Mouse (Mus musculus) adrenal gland, adult (tissue): ENCODE results near the gene Mgam.
"Not testable (repeated sequence)": the region's sequence is repeated elsewhere in the genome, so short reads cannot be mapped to it uniquely, and the experiment has no call there.

Experiments used
- DNase-seq, 2 experiments: peaks; one replicate each; pipeline ENCODE4 v3.0.0; 2022 to 2023; ENCODE audit warnings: low spot score in 1 of 2; ENCODE audit not compliant: inconsistent age in 2 of 2

Gene Mgam

DNA sequence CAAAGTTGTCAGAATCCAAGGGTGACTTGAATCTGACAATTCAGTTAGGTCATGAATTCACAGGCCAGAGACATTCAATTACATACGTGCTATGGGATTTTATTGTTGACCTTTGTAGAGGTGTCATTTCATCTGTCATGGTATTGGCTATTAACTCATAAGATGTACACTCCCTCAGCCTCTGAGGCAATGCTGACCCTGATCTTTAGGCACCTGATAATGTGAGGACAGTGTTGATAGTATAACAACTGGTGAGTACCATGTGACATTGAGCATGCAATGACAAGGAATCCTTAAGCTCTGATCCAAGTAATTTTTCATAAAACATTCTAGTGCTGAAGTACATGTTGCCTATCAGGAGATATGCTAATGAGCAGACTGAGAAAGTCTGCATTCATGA lies 87.1 kb downstream of the Mgam start:
- no peak for DNase-seq

DNA sequence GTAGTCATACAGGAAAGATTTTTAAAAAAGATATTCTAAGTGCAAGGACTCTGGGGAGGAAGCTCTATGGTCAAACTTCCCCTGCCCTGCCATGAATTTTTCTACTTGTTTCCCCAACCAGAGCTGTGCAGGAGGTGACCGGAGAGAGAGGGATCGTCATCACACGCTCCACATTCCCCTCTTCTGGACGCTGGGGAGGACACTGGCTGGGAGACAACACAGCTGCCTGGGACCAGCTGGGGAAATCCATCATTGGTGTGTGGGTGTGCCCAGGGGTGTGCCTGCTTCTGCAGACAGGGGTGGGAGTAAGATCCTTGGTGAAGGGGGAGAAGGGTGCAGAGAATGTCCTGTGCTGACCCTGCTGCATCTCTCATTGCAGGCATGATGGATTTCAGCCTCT lies 99.9 kb downstream of the Mgam start:
- DNase-seq = not testable (repeated sequence)

DNA sequence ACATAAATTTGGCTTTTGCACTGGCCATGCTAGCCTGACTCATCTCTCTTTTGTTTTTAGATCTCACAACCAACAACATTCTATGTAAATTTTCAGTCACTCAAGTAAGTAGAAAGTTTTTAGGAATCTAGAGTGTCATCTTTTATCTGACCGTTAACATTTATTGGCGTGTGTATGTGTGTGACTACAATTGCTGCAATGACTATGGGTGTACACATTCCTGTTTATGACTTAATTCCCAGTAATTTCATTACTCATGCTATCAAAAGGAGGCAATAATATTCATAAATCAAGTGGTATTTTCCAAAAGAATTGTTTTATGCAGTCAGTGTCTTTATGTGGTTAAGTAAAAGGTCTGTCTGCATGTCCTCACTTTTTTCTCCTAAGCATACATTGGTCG lies 110.9 kb downstream of the Mgam start:
- DNase-seq = no peak

DNA sequence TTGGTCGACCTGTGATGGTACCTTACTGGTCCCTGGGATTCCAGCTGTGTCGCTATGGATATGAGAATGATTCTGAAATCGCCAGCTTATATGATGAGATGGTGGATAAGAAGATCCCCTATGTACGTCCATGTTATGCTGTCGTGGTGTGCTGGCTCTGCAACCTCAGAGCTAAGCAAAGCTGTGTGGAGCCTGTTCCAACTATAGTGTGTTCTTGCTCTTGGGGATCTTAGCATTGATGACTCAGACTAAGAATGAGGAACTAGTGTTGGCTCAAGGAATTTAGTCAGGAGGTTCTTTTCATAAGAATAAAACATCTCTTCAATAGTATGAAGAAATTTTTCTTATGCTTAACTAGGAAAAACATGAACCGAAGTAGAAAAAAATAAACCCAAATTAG lies 120.4 kb downstream of the Mgam start:
- DNase-seq = not testable (repeated sequence)

DNA sequence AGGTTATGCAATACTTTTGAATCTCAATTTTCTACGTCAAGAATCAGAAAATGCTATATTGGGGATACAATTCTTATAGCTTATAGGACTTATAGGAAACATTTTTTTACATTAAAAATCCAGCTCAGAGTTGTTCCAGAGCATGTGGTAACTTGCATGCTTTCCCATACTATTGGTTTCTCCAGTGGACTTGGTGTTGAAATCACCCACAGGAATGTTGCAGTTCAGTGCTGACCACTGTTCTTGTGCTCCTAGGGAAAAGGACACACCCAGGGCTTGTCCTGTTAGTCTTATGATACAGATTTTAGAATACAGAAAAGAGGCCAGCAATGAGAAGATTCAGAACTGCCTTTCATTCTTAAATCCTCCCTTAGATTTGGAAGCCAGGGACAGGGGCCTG lies 127.3 kb downstream of the Mgam start:
- DNase-seq = no peak

DNA sequence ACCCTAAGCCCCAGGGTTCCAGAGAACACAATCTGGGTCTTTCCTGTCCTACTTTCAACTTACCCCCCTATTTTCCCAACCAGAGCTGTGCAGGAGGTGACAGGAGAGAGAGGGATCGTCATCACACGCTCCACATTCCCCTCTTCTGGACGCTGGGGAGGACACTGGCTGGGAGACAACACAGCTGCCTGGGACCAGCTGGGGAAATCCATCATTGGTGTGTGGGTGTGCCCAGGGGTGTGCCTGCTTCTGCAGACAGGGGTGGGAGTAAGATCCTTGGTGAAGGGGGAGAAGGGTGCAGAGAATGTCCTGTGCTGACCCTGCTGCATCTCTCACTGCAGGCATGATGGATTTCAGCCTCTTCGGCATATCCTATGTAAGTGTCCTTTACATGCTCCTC lies 128.7 kb downstream of the Mgam start:
- not testable (repeated sequence) for DNase-seq

DNA sequence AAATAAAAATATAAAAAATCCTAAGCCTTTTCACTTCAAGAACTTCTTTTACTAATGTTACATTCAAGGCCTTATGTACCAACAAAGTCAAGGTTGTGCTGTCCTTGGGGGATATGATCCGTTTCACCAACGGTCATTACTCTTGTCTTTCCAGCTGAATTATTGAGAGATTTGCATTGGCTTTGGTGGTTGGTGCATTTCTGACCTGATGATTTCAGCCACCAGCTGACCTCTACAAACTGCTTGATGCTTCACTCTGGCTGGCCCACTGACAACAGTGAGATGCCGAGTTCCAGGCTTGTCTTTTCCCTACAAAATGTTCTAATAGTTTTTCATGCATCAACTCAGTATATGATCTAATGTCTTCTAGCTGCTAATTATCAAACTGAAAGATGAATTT lies 146.0 kb downstream of the Mgam start:
- DNase-seq = peak; percentile 57 to 75

DNA sequence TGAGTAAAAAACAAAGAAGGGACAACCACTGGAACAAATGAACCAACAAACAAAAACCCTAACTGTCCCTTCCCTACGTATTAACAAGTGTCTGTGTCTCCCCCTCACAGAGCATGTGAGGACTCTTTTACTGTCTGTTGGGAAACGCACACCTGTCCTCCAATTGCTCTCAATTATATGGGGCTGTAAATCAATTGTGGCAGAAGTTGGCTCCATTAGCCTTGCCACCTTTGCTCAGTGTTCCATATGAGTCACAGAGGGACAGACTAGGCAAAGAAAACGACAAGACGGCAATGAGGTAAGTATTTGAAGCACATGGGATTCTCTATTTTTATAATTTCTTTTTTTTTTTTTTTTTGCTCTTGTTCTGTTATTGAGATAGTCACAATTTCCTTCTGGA lies 149.8 kb downstream of the Mgam start:
- DNase-seq = peak in 1 of 2 experiments; percentile 27

DNA sequence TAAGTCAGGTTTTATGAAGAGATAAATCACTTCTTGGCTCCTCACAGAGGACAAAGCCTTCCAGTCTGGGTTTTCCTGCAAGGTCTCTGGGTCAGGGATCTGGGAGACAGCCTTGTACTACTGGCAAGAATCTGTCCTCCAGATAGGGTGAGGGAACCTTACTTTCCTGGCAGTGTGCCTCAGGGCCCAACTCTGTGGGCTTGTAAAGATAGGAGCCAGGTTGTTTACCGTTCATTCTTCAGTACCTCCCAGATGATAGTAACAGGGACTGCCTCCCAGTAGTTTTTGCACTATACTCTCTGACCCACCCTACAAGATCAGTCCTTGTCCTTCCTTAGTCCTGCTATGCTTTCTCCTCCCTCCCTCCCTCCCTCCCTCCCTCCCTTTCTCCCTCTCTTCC lies 155.0 kb downstream of the Mgam start:
- DNase-seq = peak; percentile 88 to 90

DNA sequence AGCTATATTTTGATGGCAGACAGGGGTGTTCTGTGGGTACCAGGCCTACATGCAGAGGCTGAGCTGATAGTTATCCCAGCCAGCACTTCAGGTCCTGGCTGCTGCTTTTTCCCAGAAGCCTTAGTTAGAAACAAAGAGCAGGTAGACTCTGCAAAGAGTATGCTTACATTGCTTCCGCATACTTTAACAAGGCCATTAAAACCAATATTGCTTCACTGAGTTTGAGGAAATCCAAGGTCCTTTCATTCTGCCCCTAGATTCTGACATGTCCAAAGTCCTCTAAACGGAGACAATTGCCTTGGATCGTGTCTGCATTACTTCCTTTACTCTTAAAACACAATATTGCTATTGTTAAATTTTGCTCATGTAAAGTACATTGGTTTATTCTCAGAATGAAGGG lies 155.7 kb downstream of the Mgam start:
- DNase-seq = peak in 1 of 2 experiments; percentile 44

DNA sequence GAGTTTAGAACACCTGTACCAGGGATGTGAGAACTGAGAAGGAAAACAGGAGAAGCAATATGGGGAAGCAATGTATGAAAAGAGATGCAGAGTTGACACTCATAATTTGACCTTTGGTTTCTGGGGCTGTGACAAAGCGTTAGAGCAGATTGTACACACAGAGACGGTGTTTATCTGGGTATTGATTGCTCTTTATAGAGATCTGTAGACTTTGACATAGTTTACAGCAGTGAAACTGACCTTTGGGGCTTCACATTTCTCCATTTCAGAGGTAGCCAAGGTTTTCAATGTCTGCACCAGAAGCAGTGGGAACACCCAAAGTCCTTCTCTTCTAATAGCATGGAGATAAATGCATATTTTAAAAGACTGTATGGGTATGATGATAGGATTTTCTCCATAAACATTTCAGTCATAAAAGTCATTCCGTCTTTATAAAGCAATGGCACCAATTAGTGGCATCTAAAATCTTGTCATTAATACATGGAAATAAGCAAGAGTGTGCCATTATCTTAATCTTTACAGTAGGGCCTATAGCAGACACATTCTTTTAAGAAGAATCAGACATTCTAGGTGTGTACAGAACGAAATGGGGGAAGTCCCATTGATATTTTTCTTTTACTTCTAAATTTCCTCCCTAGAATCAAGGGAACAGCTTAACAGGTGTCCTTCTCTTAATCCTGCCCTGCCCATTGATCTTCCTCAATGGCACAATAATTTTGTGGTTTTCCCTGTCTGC lies 166.6 kb downstream of the Mgam start:
- no peak for DNase-seq

DNA sequence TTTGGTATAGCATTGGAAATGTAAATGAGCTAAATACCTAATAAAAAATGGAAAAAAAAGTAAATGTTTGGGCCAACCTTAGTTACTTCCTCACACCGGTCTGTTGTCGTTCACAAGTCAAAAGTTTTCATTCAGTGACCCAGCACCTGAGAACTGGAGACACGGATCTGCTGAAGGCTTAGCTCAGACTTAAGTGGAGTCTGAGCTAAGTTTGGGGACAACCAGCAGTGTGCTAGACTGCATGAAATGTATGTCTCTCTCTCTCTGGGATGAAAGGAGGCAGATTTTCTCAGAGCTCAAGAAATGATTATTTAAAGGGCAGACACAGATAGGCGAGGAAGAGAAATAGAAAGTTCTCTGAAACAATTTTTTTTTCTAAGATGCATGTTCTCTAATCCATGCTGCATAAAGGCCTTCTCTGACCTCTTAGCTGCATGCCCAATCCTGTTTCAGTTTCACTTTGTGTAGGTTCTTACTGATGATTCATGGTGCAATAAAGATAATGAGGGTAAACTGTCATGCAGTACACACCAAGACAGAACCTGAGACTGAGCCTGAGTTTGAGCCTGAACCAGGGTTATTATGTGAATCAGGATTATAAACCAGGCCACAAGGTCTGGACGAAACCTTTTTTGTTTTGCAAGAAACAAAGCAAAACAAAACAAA lies 189.7 kb downstream of the Mgam start:
- DNase-seq = peak in 1 of 2 experiments; percentile 30
